Mouse (Mus musculus) cerebellum, adult 9-11 months (tissue): ENCODE data around the gene Gm10300.

Source experiments
- DNase-seq: peaks from one replicate; pipeline ENCODE4 v3.0.0; 2022

Gene Gm10300

DNA sequence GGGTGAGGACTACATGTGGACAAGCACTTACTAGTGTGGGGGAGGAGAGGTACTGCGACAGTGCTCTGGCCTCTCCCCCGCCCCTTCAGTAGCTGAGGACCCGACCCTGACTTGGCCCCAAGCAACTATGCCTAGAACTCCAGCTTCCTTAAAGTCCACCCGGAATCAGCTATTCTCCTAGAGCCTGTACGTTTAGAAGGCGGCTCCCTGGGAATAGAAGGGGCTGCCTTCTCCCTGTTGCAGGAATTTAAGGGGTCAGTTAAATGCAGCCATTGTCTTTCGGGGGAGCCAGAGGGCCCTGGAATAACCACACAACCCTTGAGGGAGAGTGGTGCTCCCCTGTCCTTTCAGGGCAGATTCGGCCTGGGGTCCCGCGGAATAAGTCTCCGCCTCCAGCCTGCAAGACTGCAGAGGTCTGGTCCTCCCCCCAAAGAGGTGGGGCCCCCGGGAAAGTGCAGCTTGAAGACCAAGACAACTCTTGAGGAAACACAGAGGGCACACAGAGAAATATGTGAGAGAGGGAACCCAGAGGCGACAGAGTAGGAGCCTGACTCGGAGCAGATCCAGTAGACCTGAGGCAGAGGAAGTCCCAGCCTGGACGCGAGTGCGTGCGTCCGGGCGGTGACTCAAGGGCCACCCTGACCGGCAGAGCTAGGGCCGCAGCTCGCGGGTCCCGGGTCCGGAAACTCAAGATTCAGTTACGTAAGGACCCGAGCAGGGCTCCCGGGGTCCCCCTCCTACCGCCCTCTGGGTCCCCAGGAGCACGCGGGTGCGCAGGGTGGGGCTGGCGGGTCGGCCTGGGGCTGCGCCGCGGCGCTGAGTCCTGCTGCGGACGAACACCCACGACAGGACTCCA is at the start of gene Gm10300:
Gene Gm10300 (plus strand): TSS at position 621 of the 856 bp plus-strand sequence.
- peak; percentile 66 for DNase-seq

DNA sequence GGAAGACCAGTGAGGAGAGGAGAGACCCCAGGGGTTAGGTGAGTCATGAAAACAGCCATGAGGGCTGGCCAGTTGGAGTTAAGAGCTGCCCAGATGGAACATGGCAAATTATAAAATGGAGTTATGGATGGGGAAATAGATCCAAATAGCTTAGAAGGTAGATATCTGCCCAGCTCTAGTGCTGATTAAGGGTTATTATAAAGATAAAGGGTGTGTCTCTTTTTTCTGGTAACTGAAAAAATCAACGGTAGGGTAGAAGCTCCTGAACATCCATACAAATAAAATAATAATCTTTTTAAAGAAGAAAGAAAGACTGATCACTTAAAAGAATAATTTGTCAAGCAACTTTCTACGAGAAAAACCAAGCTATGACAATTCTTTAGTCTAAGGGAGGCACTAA is 49.2 kb upstream of the Gm10300 start:
- DNase-seq, result no peak

DNA sequence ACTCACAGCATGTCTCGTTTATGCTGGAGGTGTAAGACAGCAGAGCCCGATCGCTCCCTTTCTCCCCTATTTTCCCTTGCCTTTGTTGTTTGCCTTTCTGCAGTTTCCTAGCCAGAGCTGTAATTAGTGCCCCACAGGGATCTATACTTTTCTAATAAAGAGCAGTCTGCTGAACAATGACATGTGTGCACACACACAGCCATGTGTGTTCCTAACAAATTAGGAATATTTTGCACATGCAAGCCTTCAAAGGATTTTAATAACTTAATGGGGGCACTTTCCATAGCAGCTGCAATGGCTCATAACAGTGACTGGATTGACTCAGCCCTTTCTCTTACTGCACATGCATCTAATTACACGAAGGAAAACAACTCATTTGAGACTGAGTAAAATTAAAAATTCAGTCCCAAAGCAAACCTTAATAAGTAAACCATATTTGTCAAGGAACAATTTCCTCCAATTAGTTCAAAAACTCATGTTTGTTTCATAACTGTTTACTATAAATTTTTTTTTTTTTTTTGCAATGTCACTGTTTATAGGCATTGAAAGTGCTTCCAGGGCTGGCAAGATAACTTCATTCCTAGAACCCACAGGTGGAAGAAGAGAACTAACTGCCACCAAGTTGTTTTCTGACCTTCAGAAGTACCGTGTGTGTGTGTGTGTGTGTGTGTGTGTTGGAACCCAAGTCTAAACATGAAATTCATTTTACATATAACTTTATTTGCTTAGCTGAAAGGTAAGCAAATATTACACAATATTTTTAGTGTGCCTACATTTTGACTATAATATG is 48.6 kb upstream of the Gm10300 start:
- DNase-seq, result no peak

DNA sequence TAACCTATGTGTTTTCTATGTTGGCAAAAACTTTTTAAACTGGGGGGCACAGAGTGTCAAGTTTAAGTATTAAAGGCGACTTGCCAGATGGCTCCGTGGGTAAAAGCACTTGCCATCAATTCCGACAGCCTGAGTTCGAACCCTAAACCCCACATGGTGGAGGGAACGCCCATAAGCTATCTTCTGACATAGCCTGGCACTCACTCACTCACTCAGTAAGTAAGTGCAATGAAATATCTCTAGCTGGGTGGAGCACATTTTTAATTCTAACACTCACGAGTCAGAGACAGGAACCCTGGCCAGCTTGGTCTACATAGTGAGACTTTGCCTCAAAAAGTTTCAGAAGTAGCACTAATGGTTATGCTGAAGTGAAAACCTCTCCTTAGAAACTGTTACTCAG is 47.3 kb upstream of the Gm10300 start:
- no peak for DNase-seq

DNA sequence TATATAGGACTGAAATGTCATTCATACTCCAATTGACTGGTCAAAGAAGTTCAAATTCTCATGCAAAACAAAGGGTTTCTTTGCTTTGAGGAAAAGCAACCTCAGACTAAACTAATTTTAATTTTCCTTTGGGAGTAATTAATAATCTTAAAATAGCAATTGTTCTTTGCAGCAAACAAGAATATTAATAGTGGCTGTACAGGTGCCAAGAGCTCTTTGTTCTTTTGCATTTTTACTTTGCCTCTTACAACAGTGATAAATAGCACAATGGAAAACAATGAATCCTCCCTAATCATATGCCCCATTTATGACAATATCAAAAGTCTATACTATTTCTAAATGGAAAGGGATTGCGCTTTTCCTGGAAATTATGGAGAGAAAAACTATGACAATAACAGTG is 46.7 kb upstream of the Gm10300 start:
- no peak for DNase-seq

DNA sequence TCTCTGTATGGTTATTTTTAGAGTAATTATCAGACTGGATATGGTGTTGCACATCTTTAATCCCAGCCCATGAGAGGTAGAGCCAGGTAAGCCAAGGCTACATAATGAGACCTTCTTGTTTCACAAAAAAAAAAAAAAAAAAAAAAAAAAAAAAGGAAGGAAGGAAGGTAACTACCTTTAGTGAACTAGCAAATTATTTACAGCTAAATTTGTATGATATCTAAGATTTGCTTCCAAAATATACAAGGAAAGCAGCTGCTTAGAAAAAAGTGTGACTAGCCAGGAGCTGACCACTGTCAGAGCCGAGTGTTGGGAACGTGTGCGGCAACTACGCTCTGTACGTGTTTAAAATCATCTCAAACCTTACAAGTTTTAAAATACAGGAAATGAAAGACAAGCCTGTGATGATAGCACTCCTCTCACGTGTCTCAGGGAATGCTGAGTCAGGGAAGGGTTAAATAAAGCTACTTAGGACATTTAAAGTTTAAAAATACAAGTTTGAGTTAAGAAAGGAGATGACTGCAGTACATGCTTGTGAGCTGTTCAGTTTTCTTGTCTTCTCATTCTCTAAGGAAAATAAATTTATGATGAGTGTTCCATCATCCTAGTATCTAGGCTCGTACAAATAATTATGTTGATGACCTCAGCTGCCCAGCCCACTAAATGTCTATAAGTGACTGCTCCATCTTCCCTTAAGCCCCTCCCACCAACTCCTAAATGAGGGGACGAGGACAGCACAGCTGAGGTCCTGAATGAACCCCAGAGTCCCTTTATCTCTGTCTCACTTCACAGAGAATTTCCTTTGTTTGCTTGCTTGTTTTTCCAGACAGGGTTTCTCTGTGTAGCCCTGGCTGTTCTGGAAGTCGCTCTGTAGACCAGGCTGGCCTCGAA is 44.4 kb upstream of the Gm10300 start:
- no peak for DNase-seq

DNA sequence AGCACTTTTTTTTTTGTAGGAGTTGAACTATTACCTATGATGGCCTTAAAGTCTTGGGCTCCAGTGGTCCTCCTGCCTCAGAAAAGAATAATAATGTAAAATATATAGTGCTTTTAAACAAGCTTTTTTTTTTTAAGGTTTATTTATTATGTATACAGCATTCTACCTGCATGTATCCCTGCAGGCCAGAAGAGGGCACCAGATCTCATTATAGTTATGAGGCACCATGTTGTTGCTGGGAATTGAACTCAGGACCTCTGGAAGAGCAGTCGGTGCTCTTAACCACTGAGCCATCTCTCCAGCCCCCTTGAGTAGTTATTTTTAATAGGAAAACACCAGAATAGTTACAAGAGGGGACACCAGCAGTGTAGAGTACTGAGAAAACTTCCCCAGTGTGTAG is 41.3 kb upstream of the Gm10300 start:
- DNase-seq, result no peak

DNA sequence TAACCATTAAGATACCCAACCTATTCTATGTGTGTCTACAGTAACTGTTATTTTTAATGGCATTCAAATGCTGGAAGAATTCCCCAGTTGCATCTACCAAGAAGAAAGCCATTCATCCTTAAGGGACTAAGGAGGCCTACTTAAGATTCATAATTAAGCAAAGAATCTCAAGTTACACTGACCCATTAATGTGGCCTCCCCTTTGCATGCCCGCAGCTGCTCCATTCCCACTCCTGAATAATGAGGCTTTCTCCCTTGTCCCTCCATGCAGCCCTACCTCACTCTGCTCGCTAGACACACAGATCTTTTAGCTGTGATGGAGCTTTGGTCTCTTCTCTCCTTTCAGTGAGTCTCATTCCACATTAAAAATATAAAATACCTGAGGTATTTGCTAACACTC is 40.3 kb upstream of the Gm10300 start:
- DNase-seq, result no peak

DNA sequence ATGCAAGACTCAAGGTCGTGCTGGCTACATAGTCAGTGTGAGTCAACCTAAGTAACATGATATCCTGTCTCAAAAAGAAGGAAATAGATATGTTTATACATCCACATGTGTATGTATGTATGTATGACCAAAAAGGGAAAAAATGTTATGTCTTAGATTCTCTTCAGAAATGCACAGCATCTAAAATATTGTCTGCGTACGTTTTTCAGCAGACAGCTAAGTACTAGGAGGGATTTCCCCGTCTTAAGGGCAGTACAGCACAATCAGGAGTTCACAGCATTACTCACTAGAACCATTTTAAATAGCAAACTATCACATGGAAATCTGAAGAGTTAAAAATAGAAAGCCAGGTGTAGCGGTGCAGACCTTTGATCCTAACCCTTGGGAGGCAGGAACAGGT is 37.4 kb upstream of the Gm10300 start:
- DNase-seq, result no peak

DNA sequence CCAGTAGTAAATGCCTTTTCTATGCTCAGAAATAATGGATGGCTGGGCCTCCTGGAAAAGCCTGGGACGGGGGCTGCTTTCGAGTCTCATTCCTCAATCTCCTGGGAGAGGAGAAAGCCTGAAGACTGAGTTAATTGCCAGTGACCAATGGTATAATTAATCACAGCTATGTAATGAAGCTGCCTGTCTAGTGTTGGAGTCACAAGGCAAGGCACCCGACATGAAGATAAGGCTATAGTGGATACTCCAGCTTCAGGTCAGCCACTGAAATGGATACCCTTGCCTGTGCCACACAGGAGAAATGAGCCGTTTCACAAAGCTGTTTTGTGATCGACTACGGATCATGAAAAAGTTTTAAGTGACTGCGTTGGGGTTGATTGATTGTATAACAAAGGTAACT is 36.5 kb upstream of the Gm10300 start:
- no peak for DNase-seq

DNA sequence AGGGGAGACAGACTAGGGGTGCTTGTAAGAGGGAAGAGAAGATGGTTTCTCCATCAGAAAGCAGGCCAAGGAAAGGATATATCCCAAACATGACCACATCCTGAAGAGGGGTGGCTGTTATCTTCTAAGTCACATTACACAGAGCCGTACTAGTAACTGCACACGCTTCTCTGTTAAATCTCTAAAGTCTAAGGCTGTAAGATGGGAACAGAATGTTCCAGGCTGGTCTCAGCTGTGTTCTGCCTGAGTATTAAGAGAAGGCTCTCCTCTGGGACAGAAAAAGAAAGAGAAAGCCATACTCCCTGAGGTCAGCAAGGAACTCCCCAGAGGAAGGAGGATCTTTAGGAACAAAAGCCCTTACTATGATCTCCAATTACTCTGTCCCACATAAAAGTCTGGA is 35.7 kb upstream of the Gm10300 start:
- no peak for DNase-seq

DNA sequence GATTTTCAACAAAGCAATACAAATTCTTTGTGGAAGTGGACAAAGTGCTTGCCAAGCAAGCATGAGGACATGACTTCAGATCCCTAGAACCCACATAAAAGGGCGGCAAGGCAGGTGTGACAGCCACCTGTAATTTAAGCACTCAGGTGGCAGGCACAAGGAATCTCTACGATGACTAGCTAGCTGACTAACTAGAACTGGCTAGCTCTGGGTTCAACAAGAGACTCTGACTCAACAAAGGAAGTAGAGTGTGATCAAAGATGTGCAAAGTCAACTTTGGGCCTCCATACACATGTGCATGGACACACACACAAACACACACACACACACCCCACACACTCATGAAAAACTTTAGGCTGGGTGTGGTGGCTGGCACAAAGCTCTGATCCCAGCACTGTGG is 35.0 kb upstream of the Gm10300 start:
- DNase-seq, result no peak

DNA sequence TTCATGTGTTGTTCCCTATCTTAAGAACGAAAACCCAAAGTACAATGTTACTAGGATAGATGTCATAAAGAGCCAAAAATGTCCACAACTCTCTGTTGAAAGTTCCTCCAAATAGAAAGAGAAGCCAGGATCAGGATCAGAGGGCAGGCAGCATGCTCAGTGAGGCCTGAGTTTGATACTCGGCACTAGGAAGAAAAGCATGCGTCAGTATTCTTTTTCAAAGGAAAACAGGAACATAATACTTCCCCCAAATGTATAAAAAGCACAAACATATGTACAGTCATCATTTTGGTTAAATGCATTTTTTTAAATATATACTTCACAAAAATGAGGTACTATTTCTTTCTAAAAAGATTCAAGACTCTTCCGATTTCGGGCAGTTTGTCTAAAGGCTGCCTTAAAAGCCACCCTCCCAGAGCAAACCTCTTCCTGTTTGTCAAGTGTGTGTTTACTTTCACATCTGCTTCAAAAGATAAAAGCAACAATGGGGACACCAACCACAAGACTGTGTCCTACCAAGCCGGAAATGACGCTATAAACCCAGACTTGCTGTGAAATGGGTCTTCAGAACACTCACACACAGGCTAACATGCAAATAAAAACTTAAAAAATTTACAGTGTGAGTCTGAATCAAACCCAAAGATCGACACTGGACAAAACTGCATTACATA is 34.4 kb upstream of the Gm10300 start:
- no peak for DNase-seq

DNA sequence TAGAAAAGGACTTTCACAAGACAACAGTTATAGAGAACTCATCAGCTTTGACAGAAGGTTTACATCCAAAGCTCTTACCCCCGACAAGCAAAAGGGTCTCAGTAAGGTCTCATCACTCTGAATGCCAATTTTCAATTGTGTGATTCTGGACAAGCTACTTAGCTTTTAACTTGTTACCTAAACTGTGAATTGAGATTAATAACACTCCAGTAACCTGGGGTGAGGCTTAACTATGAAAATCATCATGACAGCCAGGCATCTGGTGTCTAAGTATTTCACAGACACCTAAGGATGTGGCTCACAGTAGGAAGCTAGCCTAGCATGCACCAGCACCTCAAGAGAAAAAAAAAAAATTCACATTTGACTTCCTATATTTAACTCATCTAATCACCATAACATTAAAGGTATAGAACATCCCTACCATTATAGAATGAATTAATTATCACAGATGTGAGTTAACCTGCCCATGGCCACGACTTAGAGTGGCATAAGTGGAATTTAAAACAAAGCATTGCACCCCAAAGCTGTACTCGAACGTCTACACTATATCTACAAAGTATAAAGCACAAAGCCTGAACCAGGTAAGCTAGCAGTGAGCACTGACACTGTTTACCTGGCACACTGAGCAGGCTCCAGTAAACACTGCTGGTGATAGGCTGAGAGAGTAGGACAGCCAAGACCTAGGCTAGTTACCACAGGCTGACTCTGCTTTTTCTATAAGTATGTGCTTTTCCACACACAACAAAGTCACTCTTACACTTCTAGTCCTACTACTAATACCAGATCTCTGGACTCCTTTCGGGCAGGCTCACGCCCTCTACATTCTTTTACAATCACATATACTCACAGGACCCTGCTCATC is 32.8 kb upstream of the Gm10300 start:
- DNase-seq, result no peak

DNA sequence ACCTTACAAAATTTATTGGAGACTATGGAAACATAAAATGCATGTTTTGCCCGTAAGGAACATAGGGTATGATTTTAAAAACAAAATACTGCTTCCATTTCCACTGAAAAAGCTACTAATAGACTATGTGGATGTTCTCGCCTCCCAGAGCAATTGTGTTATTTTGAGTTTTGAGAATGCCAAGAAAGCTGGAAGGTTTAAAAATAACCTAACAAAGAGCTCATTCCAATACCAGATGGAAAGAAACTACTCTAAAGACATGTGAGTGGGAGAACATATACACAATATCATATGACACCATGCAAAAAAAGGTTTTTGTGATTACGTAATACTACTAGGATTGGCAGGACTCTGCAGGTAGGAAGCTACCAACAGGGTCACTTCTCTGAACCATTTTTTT is 30.8 kb upstream of the Gm10300 start:
- no peak for DNase-seq

DNA sequence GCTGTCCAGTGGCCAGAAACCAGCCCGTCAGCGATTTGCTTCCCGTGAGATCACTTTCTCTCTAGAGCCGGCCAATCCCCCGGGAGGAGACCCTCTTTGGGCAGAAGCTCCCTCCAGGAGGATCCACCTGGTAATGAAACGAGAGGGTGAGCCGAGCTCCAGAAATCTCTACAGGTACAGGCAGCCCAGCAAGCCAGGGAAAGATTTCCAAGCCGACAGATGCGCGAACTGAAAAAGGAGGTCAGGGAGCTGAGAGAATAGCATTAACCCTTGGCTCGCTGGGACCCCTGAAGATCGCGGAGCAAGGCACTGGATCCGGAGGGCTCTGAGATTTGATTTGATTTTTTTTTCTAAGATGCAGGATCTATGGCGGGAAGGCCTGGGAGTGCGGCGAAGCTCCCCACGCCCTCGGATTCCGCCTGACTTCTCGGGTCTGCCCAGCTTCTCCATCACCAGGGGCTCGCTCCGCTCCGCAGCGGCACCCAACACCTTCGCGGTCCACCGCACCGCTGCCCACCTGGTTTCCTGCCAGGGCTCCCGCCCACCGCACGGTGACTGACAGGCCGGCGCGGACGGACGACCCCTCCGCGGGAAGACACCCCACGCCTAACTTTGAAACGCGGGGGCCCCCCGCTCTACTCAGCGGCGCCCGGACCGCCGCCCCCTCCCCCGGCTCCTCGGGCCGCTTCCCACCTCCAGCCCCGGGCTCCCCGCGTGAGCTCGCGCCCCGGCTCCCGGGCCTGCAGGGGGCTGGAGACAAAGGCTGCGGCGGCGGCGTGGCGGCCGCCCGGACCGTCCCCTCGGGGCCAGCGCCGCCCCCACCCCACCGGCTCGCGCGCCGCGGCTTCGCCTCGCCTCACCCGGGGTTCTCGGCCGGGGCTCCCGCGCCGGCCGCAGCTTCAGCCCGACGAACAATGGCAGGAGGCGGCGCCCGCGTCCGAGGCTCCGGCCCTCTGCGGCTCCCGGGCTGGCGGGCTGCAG is 26.2 kb upstream of the Gm10300 start:
- DNase-seq, result peak; percentile 90

DNA sequence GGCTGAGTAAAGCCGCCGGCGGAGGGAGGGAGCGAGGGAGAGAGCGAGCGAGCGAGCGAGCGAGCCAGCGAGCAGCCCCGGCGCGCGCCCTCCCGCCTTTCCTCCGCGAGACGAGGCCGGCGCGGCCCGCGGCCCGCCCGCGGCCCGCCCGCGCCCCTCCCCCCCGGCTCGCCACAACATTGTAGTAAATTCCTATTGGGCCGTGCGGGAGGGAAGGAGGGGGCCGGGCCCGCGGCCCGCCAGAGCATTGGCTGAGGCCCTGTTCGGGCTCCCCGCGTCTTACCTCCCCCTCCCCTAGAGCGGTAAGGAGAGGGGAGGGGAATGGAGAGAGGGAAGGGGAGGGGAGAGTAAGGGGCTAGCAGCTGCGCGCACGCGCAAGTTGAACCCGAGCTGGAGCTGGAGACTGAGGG is 25.5 kb upstream of the Gm10300 start:
- DNase-seq, result peak; percentile 96

DNA sequence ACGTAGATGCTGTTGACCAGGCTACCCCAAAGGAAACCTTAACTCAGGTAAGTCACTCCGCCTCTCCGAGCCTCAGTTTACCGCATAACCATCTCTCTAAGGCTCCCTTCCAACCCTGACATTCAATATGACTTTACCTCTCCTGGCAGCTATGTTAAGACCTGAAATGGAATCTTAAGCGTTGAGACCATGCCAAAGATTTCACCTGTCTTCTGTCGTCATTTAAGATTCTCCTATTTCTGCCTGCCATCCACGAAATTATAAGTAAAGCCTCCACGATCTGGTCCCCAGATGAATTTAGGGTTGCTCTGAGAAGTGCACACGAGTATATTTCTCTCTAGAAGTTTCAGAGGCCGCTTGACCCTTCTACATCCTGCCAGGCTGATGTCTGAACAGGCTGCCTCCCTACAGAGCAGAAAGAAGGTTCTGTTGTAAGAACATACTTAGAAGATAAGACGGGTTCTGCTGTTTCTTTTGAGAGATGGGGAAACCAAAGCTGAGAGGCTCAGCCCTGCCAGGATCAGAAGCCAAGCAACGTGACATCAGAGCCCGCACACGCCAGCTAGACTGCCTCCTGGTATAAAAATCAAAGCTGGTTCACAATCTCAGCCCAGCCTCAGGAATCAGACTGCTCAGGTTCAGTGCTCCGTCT is 24.8 kb upstream of the Gm10300 start:
- DNase-seq, result peak; percentile 75

DNA sequence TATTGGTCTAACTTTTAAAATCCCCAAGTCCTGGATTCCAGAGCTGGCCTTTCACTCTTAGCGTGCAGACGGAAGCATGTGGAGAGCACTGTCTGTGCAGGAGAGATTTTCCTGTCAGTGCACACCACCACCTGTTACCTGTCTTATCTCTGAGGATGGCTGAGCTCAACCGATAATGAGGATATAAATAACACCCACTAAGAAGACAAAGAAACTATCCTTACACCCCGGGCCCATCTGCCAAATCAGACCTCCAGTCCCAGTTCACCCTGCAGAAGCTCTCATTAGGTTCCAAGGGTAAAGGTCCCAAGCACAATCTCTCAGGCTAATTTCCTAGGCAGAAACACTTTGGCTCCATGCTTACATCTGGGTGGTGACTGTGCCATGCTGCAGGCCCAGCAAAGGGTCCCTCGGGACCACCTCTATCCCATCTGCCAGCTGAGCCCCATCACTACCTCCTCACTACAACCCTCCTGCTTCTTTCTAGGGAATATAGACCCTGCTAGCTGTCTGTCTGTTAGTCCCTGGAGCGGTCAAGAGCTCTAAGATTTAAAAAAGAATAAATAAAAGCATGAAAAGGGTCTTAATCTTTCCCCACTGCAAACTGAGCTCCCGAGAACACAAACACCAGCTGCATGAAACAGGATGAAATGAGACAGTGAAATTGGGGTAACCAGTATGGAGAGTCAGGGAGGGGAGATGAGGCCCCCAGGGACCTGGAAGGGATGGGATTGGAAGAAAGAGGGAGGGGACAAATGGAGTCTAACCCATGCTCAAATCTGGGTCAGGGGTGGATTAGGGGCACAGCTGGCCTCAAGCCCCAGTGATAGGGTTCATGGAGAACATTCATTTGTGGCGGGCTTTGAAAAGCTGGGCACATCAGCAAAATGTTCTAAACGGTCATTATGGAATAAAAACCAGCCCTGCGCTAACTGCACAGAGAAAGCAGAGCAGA is 22.9 kb upstream of the Gm10300 start:
- DNase-seq, result no peak
